Mouse (Mus musculus): Measurements from ENCODE around the gene Unc93b1. TPM values are rescaled to one million over a fixed set of nuclear protein-coding genes. Genes with fewer than 3 reads are reported as not detected.
"Not testable (repeated sequence)": the region's sequence is repeated elsewhere in the genome, so short reads cannot be mapped to it uniquely, and the experiment has no call there.

Gene Unc93b1
- total RNA-seq, 2 experiments from 2014 or later = 15.1 to 15.4 TPM

DNA sequence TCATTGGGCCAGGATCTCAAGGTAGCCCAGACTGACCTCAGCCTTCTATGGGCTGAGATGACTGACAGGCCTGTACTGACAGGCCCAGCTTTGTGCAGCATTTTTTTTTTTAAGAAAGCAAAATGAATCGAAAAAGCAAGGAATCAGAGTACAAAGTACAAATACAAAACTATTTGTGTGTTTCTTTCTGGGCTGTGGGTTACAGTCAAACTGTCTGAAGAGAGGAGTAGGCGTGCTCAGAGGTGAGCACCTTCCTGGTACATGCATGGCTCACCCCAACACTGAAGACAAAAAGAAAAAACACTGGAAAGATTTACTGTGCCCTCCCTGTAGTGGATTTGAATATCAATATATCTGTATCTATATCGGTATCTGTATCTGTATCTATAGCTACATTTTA, 12.8 kb downstream of the Unc93b1 start:
- no peak for DNase-seq

GRCm38 (mm10) chr19:3948546-3948945, 13.6 kb downstream of the Unc93b1 start:
- DNase-seq = no peak

DNA sequence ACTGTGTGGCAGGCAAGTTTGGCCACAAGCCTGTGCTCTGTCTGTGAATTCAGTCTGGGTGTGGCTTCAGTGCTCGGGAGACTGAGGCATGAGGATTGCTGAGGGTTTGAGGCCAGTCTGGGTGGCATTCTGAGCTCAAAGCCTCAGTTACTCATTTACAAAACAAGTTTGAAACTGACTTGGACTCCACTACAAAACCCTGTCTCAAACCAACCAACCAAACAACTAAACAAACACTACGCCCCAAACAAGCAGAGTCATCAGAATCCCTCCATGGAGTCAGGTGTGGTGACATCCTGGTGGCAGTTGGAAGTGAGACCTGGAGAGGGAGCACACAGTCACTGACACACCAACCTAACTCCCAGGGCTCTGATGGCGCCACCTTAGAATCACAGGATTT, 15.3 kb downstream of the Unc93b1 start:
- no peak for DNase-seq

GRCm38 (mm10) chr19:3951461-3951860, 16.5 kb downstream of the Unc93b1 start:
- no peak for DNase-seq

GRCm38 (mm10) chr19:3952099-3952498, 17.1 kb downstream of the Unc93b1 start:
- no peak for DNase-seq

- DNase-seq = no peak
Observed at GRCm38 (mm10) chr19:3955033-3955432, 20.0 kb downstream of the Unc93b1 start.

GRCm38 (mm10) chr19:3955804-3956203, 20.8 kb downstream of the Unc93b1 start:
- DNase-seq = no peak

- not testable (repeated sequence) for DNase-seq
Observed at GRCm38 (mm10) chr19:3957296-3958036, 22.5 kb downstream of the Unc93b1 start.

DNA sequence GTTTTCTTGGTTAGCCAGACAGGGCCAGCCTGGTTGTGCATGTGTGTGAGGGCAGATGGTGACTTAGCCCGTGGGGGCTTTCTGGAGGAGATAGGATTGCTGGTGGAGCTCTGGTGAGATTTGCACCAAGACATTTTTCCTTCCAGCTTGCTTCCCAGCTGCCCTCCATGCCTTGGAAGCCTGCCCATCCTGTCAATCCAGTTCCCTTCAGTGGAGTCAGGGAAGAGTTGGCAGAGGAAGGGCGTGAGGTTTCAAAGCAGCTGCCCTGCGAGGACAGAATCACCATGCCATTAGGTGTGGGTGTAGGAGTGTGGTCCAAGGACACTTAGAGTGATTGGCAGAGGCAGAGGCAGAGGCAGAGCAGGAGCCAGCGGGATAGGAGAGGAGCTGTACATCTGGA, 23.5 kb downstream of the Unc93b1 start, which contains the start of gene Aldh3b3:
Gene Aldh3b3, plus strand, starts transcription at position 176 of the 400 bp plus-strand sequence.
- peak; percentile 37 for DNase-seq

DNA sequence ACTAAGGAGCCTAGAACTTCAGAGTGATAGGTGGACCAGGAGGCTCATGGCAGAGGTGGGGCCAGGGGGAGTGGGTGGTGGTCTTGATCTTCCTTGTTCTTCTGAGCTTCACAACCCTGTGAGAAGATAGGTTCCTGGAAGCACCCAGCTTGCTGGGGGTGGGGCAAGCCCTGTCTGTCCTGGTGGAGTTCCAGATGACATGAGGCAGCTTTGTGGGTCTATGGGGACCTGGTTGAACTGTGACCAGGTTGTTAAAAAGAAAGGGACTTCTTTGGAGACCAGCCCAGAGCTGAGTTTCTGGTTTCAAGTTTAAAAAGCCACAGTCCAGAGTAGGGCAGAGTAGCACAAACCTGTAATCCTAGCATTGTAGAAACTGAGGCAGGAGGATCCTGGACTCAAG, 24.0 kb downstream of the Unc93b1 start:
- DNase-seq = no peak

DNA sequence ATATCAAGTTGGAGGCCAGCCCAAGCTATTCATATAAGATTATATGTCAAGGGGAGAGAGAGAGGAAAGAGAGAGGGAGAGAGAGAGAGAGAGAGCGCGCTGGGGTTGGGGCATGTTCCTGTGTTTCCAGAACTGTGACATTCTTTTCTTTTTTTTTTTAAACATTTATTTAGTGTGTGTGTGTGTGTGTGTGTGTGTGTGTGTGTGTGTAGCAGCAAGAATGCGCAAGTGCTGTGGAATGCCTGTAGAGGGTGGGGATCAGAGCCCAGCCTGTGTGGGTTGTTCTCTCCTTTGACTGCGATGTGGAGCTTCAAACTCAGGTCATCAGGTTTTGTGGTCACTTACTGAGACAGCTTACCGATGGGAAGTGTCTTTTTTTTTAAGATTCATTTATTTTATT, 25.2 kb downstream of the Unc93b1 start:
- no peak for DNase-seq

DNA sequence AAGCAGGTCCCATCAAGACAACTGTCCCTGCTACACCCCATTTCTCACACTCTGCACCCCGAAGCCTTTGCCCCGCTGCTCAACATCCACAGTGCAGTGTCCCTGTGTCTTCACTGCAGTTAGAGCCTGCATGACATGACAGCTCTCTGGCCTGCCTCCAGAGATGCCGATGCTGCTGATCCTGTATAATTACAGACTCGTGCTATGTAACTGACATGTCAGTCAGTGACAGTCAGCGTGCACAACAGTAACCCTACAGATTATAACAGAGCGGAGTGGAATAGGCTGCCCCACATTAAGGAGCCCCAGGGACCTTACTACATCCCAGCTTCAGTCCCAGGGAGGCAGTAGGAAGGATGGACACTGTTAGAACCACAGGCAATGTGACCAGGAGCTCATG, 26.8 kb downstream of the Unc93b1 start:
- not testable (repeated sequence) for DNase-seq

- peak; percentile 69 for DNase-seq
Observed at GRCm38 (mm10) chr19:3962469-3962868, 27.5 kb downstream of the Unc93b1 start.

DNA sequence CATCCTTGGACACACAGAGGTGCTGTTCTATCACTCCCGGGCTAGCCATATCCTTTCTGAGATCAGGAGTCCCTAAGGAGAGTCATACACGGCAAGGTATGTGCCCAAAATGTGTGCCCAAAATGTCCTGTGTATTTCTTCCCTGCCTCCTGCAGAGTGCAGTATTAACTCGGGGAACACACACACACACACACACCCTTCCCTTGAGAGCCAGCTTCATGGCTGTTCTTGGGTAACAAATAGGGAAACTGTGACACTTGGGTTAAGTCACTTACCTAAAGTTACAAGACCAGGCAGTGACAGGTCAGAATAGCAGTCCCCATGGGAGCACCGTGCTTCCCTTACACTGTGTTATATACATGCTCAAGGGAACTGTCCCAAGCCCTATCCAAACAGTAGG, 29.0 kb downstream of the Unc93b1 start:
- DNase-seq = no peak

DNA sequence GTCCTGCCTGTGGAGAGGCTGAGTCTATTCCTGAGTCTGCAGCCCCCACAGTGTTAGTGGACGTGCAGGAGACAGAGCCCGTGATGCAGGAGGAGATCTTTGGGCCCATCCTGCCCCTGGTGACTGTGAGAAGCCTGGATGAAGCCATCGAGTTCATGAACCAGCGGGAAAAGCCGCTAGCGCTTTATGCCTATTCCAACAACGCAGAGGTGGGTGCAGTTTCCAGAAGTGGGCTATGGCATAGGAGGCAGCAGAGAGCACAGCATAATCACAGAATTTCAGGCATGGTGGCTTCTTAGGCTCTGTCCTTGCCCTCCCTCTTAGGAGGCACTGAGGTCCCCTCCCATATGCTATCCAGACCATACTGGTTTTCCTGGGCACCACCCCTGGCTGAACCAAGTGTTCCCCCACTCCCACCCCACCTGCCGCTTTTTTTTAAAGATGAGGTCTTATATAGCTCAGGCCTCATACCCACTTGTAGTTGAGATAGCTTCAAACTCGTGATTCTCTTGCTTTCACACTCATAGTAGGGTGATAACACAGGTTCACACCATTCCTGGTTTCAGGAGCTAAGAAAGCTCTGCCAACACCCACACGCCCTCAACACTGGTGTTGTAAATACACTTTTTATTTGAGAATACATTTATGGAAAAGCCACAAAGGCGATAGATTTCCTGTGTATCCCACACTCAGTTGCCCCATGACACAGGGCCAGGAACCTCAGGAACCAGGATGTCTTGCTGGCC, 31.5 kb downstream of the Unc93b1 start:
- no peak for DNase-seq

GRCm38 (mm10) chr19:3967258-3967657, 32.3 kb downstream of the Unc93b1 start:
- no peak for DNase-seq

GRCm38 (mm10) chr19:3972229-3972628, 37.2 kb downstream of the Unc93b1 start, which contains the start of gene Aldh3b2:
Gene Aldh3b2 (plus strand): TSS chr19:3972328.
- no peak for DNase-seq

DNA sequence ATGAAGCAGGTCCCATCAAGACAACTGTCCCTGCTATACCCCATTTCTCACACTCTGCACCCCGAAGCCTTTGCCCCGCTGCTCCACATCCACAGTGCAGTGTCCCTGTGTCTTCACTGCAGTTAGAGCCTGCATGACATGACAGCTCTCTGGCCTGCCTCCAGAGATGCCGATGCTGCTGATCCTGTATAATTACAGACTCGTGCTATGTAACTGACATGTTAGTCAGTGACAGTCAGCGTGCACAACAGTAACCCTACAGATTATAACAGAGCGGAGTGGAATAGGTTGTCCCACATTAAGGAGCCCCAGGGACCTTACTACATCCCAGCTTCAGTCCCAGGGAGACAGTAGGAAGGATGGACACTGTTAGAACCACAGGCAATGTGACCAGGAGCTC, 39.6 kb downstream of the Unc93b1 start:
- not testable (repeated sequence) for DNase-seq

- DNase-seq = no peak
Observed at GRCm38 (mm10) chr19:3975866-3976265, 40.9 kb downstream of the Unc93b1 start.

DNA sequence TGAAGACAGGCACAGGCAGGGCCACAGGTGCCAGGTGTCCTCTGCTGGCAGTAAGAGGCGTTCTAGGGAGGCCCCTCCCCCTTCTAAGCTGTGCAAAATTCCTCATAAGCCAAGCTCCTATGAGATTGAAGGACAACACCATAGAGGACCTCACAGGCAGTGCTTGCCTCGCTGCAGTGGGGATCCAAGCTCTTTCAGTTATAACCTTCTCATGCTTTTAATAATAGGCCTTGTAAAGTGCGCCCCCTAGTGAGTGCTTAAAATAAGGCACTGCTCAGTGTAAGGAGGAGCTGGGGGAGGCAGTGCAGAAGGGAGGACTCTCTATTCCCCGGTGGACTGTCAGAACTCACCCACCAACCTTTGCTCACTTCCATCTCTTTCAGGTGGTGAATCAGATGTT, 45.3 kb downstream of the Unc93b1 start:
- peak; percentile 88 for DNase-seq

DNA sequence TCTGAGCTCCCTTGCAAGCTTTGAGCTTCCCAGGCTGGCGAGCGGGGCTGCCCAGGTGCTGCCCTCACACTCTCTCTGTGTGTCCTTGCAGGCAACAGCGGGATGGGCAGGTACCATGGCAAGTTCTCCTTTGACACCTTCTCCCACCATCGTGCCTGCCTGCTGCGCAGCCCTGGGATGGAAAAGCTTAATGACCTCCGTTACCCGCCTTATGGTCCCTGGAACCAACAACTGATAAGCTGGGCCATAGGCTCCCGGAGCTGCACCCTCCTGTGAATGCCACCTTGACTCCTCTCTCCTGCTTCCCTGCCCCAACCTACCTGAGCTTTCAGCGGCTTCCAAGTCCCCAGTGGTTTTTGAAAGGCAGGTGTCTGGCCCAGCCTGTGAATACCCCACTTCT, 45.9 kb downstream of the Unc93b1 start:
- DNase-seq = no peak

DNA sequence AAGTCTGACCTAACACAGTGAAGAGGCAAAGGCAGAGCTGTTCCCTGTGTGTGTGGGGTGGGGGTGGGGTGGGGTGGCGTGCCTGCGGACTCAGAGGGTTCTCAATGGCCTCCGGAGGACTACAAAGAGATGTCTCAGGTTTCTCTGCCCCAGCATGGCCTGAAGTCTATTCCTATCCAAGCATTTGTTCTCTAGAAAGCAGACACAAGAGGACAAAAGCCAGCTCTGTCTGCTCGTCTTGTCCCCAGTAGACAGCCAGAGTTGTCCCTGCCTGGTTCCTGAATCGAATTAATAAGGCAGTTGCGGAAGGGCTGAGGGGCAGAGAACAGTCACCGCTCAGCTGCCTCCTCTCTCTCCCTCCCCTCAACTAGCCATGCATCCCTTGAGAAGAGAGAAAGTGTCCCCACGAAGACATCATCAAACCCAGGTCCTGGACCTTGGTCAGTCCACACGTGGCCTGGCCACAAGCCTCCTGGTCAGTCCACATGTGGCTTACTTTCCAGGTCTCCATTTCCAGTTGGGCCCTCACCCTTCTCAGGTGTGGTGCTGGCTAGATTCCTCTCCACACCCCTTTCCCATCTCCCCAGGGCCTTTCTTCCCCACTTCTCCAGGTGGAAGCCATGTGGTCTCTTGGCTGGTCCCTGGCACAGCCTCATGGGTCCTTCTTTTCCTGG, 48.7 kb downstream of the Unc93b1 start:
- no peak for DNase-seq

- peak; percentile 53 for DNase-seq
Observed at GRCm38 (mm10) chr19:3985261-3985681, 50.3 kb downstream of the Unc93b1 start.
